In the genomic region with DNA sequence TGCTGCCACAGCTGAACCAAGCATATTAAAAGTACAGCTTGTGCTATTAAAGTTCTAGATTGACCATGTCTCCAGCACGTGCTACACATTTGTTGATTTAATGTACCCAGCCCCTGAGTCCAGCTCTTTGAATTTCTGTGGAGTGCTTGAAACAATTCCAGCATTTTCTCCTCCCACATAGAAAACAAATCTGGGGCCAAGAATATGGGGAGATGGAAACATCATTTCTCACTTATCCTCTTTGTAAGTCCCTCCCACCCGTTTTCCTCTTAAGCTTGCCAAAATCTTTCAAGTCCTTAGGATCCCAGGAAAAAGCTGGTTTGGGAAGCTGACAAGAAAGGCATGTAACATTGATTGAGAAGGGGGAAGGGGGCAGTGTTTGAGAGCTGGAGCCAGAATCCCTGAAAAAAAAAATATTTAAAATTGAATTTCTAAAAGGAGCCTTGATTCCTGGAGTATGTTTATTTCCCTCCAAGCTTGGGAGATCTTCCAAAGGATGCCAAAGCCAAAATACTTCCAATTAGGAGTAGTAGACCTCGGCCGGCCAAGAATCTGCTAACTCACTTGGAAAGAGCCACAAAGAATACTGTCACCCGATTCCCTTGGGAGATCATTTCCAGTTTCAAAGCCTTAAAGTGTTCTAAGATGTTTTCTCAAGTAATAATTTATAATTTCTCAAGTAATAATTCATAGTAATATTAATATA, we compare ENCODE assay signal across 8 mouse cellular contexts.
A peak's percentile ranks its signal among the peaks of the same experiment; 100 is the strongest.
DNase-seq lines count a peak whose midpoint lies in the region; ATAC-seq lines count a peak whose summit lies in the region.

No protein-coding gene starts in this region.

- peak; percentile 39 for DNase-seq in gastrocnemius, adult 18-20 months (ENCODE audit: low spot score)
- no peak for DNase-seq in gastrocnemius, adult 8-10 months (ENCODE audit: low spot score in 2 of 2)
- DNase-seq in right cerebral cortex, postnatal 10 days (ENCODE audit: low spot score in 2 of 2): peak; percentile 59 to 61
- no peak for DNase-seq in right cerebral cortex, postnatal 4 days
- DNase-seq in kidney, postnatal 14 days: peak; percentile 61
- DNase-seq in telencephalon, adult 2 months (ENCODE audit: low read depth, low spot score): peak; percentile 55
- no peak for DNase-seq in urinary bladder, postnatal 4 days (ENCODE audit: low spot score in 2 of 2)

- no peak for ATAC-seq in erythroblast, adult 5-6 weeks (replicated peaks; ENCODE audit: low FRiP score, poor library complexity, severe bottlenecking)

Comparison
In these comparisons a context has a peak if more than half of its experiments do, and no peak if none do; other contexts are left out.
1. DNase-seq: peak in gastrocnemius, adult 18-20 months (single experiment), right cerebral cortex, postnatal 10 days (2 of 2), kidney, postnatal 14 days (single experiment) and telencephalon, adult 2 months (single experiment); none in gastrocnemius, adult 8-10 months (0 of 2), right cerebral cortex, postnatal 4 days (single experiment) and urinary bladder, postnatal 4 days (0 of 2).